Mouse (Mus musculus): ENCODE measurements around the gene Cdx4. TPM values are rescaled to one million over a fixed set of nuclear protein-coding genes. Genes with fewer than 3 reads are reported as not detected.

The Cdx4 gene
- total RNA-seq (2021), result not detected

DNA sequence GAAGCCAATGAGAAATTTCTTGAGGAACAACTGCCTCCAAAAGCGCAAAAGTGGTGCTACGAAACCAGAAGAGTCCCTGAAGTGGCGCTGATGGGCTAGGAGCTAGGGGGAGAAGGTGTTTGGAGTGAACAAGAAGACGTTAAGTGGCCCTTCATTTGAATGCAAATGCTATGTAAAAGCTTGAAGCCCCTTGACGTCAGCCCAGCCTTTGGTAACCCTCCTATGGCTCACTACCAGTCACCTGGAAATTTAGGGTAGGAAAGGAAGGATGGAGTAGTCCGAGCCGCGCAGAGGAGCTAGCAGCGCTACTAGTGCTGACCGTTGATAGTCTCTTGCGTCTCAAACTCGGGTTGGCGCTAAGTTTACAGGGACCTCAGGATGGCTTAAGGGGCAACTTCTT lies at the start of gene Cdx4:
Cdx4 (plus strand) TSS at position 253 of the 400 bp plus-strand sequence.
- no peak for DNase-seq

DNA sequence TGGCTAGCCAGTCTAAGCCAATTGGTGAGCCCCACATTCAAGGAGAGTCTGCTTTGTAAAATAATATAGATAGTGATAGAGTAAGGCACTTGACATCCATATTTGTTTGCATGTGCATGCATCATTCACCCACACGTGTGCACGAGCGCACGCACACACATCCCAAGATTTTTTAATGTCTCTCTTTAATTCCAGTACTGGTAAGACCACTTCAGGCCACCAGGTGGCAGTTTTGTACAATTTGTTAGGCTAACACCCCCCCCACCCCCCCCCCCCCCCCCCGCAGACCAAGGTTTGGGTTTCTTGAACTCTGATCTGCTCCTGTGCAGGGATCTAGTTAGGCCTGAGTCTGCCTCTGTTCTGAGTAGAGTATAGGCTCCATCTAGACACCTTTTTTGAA lies 46.9 kb upstream of the Cdx4 start:
- DNase-seq, result peak; percentile 5

DNA sequence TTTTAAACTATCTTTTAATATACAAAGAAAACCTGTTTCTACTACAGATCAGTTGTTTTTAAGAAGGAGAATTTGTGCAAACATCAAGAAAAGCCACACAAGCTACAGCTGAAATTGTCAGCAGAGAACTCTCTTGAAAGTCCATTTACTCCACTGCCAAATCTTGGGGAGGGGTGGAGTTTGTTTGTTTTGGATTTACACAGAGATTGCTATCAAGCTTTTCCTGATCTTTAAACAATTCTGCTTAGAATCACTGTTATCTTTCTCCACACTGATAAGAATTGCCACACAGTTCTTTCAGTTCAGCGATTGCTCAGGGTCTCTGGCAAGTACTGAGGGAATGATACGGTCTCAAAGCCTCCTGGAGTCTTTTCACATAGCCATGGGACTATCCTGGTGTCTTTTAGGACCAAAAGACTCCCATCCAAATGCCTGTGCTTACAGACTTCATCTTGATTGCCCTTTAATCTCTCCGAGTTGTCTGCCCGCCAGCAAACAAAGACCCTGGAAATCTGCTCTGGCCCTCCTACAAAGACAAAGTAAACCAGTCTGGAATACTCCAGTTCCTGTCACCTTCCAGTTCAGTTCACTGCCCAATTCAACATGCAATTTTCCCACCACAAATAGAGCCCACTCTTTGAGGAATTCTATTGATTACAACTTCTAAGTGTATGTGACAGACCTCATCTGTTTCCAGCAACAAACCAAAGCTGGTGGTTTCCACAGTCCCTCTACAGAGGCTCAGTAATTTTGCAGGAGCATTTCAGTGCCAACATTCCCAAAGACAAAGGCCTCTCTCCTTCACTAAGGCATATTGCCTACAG lies 34.1 kb upstream of the Cdx4 start:
- no peak for DNase-seq

DNA sequence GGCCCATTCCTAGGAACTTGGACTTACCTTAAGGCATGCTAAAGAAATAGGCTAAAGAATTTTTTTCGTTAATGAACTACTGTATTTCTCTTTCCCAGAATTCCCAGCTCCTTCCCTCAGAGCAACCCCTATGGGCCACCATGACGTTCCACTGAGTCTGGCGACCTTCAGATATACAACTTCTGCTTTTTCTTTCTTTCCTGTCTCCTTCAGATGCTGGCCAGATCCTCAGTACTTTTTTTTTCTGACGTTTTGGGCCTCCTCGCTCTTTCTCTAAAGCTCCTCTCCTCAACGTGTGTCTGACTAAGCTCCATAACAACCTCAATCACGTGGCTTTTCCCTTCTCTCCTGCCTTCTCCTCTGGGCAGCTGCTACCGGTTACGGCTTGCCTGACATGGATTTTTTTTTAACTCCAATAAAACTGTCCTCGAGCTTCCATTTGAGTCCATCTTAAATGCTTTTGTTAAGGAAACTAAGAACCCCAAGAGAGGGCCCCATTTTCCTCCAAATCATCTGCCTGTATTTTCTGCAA lies 33.3 kb upstream of the Cdx4 start:
- no peak for DNase-seq

DNA sequence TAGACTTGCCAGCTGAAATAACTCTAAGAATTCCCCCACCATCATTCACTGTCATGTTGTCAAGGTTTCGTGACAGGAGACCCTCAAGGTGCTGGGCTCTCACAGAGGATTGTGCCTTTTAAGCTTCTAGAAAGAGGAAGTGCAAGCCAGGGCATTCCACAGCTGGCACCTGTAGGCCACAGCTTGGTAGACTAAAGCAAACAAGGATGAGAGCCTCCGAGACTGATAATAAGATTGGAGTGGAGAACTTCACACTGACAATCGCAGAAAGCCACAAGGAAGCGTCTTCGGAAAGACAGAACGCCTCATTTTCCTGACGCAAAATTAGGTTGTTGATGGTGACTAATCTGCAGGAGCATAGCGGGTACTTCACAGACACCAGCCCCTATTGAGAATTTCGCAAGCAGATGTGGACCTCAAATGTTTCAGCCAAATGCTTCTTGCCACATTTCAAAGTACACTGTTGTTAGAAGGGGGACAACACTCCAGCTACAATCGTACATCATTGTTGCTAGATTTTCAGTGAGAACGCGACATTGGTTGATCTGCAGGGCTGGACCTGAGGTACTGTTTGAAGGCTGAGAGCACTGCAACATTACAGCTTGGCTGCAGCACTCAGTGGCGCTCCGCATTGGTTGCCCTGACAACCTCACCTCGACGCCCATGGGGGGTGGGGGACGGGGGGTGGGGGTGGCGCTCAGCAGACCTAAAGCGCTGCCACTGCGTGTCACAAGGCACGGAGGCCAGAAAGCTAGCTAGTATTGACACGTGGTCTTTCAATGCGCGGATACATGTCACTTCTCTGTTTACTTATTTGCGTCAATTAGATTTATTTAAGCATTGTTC lies 32.5 kb upstream of the Cdx4 start:
- no peak for DNase-seq

DNA sequence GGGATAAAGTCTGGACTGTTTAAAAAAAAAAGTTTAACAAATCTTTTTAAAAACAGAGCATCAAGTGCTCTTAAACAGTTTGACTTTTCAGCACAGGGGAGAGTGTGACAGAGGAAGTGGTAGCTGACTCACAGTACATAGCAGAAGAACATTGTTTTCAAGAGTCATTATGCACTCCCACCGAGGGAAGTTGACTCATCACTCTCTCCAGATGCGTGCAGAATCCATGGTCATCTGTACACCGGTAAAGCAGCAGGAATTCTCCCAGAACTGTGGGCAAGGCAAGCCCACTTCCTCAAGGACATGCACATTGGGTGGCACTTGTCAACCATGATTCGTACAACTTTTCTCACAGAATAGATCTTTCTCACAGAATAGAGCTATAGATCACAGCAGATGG lies 22.3 kb upstream of the Cdx4 start:
- no peak for DNase-seq

DNA sequence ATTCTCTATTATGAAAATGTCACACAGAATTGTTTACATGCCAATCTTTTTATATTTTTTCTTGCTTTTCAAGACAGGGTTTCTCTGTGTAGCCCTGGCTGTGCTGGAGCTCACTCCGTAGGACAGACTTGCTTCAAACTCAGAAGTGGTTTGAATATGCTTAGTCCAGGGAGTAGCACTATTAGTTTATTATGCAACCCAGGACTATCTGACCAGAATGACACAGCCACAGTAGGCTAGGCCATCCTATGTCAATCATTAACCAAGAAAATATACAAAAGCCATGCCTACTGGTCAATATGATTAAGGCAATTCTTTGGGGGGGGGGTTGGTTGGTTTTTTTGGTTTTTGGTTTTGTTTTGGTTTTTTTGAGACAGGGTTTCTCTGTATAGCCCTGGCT lies 12.9 kb upstream of the Cdx4 start:
- DNase-seq, result no peak

DNA sequence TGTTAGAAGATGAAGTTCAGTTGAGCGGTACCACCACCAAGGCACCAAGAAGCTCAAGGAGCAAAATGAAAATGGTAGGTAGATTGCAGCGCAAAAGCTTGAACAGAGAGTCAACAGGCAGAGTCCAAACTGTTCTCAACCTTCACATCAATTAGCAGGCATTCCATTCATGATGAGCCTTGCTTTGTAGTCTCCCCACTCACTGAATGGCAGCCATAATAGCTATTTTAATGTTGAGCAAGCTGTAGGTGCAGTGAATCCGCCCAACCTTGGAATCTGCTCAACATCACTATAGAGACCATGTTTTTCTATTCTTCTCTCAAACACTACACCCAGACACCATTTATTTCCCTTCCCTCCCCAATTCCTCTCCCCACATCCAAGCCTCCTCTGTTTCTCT lies 9.5 kb upstream of the Cdx4 start:
- no peak for DNase-seq

DNA sequence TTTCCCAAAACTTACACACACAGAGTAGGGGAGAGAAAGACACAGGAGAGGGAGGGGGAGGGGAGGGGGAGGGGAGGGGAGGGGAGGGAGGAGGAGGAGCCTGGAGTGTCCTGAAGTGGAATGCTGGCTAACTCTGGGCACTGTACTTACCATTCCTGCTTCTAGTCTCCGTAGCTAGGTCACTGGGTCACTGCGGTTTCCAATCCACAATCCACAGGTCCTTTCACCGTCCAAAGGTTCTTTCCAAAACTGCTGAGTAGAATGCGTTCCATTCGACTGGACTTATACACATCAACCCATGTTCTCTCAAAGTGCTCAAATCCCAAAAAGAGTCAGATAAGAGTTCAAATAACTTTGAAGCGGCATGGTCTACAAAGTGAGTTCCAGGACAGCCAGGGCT lies 7.1 kb upstream of the Cdx4 start:
- no peak for DNase-seq

DNA sequence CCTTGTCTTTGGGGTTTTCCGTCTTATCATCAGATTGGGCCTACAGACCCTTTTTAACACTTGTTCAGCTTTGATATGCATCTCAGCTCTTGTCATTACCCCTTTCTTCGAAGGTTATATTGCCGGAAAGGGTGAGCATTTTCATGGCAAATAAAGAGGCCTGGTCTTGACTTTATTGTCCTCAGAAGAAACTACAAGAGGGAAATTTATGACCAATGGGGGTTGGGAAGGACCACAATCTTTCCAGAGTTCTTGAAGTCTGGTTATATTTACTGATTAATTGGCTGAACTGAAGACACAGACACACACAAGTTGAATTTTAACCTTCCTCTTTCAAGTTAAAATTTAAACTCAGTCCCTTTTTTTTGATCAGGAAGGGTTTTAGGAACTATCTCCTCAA lies 4.7 kb downstream of the Cdx4 start:
- DNase-seq, result no peak

DNA sequence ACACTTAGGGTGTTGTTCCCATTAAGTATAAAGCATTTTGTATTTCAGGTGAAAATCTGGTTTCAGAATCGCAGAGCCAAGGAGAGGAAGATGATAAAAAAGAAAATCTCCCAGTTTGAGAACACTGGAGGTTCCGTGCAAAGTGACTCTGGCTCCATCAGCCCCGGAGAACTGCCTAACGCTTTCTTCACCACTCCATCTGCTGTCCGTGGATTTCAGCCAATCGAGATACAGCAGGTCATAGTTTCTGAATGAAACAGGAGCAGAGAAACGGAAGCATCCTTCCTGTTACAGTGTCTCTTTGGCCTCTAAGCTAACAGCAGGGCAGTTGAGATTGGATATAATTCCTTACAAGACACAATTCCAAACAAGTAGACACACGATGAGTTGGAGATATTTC lies 8.2 kb downstream of the Cdx4 start:
- no peak for DNase-seq

DNA sequence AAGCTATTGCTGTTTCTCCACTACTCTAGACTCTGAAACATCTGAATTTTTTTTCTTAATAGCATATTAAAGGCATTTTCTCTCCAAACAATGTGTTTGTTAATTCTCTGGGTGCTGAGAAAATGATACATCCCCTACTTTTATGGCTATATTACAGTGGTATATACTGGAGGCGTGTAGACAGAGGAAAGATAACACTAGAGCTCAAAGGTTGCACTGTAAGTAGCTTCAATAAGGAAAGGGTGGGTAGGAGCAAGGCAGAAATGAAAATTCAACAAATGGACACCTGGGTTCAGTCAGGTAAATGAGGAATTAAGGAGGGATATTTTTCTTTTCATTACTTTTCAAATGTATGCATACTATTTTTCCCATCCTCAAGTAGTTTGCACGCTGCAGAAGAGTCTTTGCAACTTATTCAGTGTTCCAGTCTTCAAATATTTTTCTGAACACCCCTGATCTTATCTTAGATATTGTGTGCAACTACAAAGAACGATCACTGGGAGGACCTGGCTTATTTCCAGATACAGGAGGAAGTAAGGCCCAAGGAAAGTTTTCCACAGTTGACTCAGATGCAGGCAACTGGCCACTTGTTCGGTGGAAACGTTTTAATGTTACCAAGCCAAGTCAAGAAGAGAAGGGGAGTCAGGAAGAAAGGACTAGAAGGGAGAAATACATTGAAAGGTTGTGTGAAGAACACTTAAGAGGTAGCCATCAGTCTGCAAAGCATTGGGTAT lies 10.1 kb downstream of the Cdx4 start:
- DNase-seq, result no peak

DNA sequence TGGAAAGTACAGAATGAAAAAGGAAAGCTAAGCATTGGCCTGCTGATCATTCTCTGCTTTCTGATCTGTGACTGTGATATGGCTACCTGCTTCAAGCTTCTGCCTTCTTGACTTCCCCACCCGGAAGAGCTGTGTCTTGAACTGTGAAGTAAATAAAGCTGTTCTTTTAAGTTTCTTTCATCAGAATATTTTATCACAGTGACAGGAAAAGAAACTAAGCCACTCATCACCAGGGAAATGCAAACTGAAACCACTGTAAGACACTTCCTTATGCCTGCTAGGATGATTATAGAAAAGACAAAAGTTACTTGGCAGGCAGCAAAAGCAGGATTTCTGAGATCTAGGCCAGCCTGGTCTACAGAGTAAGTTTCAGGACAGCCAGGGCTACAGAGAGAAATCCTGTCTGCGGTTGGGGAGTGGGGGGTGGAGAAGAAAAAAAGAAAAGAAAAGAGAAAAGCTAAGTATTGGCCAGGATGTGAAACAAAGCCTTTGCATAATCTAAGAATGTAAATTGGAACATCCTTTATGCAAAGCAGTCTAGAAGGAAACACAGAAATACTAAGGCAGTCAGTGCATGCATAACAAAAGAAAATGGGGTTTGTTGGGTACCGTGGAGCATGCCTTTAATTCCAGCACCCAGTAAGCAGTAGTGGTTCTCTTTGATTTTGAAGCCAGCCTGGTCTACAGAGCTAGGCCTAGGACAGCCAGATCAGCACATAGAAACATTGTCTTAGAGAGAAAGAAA lies 20.3 kb downstream of the Cdx4 start:
- DNase-seq, result no peak

DNA sequence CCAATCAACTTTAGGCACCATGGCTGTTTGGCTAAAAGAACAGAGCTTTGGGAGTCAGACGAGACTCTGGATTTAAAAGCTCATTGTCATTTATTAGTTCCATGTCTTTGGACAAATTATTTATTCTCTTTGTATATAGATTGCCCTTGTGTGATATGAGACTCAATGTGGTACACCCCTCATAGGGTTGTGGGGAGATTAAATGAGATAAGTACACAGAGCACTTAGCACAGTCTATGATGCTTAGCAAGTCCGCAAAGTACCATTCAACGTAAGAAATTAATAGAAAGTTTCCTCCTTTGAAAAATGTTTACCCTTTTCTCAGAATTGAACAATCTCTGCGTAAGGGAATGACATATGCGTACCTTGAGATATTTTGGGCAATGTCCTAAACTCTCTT lies 34.6 kb downstream of the Cdx4 start:
- no peak for DNase-seq

DNA sequence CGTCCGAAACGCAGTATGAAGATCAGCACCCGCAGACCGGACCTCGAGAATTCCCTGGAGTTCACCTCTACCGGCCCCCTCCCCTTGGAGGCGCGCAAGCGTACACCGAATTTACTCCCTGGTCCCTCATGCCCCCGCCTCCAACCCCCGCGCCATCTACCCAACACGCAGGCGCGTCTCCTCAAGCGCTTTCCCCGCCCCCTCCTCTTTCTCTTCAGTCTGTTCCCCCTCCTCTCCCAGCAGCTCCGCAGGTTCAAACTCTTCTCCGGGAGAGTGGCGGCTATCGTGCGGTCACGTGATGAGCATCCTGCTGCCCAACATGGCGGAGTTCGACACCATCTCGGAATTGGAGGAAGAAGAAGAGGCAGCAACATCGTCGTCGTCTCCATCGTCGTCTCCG lies 35.1 kb downstream of the Cdx4 start, which contains the start of gene Chic1:
Chic1 (plus strand) TSS at position 190 of the 400 bp plus-strand sequence.
- DNase-seq, result peak; percentile 76

DNA sequence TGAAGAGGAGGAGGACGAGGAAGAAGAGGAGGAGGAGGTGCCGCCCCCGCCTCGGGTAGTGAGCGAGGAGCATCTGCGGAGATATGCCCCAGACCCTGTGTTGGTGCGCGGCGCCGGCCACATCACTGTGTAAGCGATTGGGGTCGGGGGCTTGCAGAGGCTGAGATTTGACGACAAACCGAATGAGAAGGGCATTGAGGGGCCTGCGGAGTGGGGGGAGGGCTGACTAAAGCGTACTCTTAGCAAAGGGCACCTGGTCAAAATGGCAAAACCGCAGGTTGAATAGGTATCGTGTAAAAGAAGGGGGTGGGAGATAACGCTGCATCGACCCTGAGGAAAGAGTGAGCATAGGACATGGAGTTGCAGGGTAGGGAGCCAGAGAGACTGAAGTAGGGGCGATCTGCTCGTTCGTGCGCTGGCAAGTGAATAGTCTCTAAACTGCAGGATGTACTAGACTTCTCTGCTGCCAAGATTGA lies 35.6 kb downstream of the Cdx4 start:
- no peak for DNase-seq

DNA sequence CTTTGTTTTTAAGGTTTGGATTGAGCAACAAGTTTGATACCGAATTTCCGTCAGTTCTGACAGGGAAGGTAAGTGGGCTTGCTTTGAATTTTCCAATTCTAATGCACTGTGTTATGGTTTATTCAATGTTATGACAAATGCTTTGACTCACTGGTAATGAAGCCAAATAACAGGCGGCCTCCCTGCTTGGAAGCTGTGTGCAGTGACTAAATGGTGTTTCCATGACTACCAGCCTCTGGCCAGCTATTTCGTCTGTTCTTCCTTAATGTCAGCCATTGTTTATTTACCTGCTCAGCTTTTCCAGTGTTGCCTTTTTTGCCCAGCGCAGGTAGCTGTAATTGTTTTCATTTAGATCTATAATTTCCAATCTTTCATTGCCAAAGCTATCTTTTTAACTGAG lies 45.0 kb downstream of the Cdx4 start:
- no peak for DNase-seq

DNA sequence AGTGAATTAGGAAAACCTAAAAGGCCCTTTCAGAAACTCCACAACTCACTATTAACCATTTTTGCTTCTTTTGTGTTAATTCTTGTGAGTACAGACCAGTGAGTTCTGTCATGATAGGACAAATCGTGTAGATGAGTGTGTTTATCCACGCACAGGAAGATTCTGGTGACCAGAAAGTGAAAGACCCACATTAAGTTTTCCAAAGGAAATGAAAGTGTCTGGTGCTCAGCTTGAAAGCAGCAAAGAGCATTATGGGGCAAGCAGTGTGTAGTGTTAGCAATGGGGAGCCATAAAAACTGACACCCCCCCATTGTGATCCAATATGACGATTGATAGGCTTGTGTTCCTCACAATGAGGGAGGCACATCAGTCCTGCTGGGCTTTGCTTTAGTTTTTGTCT lies 47.5 kb downstream of the Cdx4 start:
- no peak for DNase-seq

DNA sequence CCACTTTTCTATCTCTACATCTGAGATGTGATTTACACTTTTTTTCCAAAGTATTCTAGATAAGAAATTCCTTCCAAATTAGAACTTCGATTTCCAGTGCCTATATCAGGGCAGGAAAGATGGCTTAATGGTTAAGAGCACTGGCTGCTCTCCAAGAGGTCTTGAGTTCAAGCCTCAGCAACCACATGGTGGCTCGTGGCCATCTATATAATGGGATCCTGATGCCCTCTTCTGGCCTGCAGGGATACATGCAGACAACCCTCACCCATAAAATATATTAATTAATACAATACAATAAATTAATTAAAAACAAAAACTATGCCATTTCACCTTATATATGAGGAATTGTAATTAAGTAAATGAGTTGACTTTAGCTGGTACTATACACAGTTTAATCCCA lies 50.0 kb downstream of the Cdx4 start:
- DNase-seq, result no peak

DNA sequence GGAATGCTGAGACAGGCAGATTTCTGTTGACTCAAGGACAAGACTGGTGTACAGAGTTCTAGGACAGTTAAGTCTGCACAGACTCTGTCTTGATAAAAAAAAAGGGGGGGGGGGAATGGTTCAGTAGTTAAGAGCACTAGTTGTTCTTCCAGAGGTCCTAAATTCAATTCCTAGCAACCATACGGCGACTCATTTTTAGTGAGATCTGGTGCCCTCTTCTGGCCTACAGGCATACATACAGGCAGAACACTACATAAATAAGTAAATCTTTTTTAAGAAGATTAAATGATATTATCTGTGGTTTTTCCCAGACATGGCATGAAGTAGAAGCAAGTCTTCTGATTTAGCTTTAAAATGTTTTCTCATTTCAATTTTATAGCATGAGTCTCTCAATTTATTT lies 50.4 kb downstream of the Cdx4 start:
- DNase-seq, result no peak

DNA sequence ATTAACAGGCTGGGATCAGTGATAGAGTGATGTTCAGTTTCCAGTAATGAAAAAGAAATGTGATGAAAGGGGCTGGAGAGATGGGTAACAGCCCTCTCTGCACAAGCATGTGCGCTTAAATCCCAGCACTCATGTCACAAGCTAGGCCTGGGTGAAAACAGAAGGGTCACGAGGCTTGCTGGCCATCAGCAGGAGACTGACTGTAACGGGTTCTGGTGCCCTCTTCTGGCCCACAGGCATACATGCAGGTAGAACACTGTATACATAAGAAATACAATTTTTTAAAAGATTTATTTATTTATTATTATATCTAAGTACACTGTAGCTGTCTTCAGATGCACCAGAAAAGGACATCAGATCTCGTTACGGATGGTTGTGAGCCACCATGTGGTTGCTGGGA lies 53.1 kb downstream of the Cdx4 start:
- DNase-seq, result peak; percentile 9
